Mouse (Mus musculus) E14TG2a.4 (cell line): ENCODE data around the gene Rab3gap2.

Experiments
- CTCF ChIP-seq: conservative IDR thresholded peaks from 2 replicates; pipeline ENCODE4 v1.5.1; 2014; ENCODE audit warnings: low read length
- NANOG ChIP-seq: IDR thresholded peaks from 2 replicates; pipeline ENCODE4 v1.6.1; 2014; ENCODE audit warnings: borderline replicate concordance, low read length, mixed read lengths
- POU5F1 ChIP-seq: IDR thresholded peaks from 2 replicates; pipeline ENCODE4 v1.6.1; 2014; ENCODE audit warnings: low read length, borderline replicate concordance

DNA sequence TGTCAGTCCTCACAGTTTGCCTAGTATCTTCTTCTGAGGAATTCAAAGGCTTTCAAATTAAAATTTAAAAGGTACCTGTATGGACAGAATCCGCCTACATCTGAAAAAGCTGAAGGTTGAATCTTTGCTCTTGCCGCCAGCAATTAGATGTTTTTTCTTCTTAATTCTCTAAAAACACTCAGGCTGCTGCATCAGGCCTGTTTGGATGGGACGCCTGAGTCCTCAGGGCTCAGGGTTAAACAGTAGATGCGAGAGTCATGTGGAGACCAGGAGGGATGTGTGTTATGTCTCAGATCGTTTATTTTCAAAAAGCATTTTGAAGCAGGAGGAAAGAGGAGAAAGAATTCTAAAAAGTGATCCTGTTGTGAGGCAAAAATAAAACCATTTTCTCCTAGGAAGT, 30.3 kb upstream of the Rab3gap2 start:
- TF ChIP-seq CTCF (no peak), NANOG (no peak), POU5F1 (no peak)
